Mouse (Mus musculus) left cerebral cortex, postnatal 36 days (tissue): Measurements from ENCODE around the gene Ikzf2. TPM values are rescaled to one million over a fixed set of nuclear protein-coding genes. Genes with fewer than 3 reads are reported as not detected.

Source experiments
- total RNA-seq, 2 experiments: library from RNA; stranded (reverse); gene quantifications; 2 replicates each; pipeline ENCODE4 v1.2.3; 2021

The Ikzf2 gene
- total RNA-seq, 2 experiments from 2014 or later, result 4.5 to 4.6 TPM

Other genes starting within 250 kb of the Ikzf2 start
- gene Spag16, start 139.7 kb upstream of the Ikzf2 start, total RNA-seq, result under 1 TPM; 0.81 to 0.97 TPM